Mouse (Mus musculus) 3T3-L1 (cell line): ENCODE results near the gene Maml3.

Experiments used
- DNase-seq: peaks from one replicate; pipeline ENCODE4 v3.0.0-alpha.2; 2015; ENCODE audit warnings: low read depth, low spot score

Maml3 gene

GRCm38 (mm10) chr3:51748436-51749376 lies 356.2 kb downstream of the Maml3 start:
- DNase-seq, result no peak

- no peak for DNase-seq
These were observed 358.1 kb downstream of the Maml3 start for GRCm38 (mm10) chr3:51746816-51747215.

GRCm38 (mm10) chr3:51745162-51745561 lies 359.7 kb downstream of the Maml3 start:
- DNase-seq, result no peak

GRCm38 (mm10) chr3:51744339-51744759 lies 360.5 kb downstream of the Maml3 start:
- no peak for DNase-seq

GRCm38 (mm10) chr3:51742405-51742804 lies 362.5 kb downstream of the Maml3 start:
- no peak for DNase-seq

- no peak for DNase-seq
These were observed 363.1 kb downstream of the Maml3 start for GRCm38 (mm10) chr3:51741824-51742223.

- no peak for DNase-seq
These were observed 365.1 kb downstream of the Maml3 start for GRCm38 (mm10) chr3:51739835-51740112.

GRCm38 (mm10) chr3:51739049-51739834 lies 365.6 kb downstream of the Maml3 start:
- peak; percentile 37 for DNase-seq

- DNase-seq, result no peak
These were observed 371.2 kb downstream of the Maml3 start for GRCm38 (mm10) chr3:51733685-51734084.

GRCm38 (mm10) chr3:51731949-51732636 lies 372.8 kb downstream of the Maml3 start:
- DNase-seq, result no peak

GRCm38 (mm10) chr3:51730662-51731061 lies 374.2 kb downstream of the Maml3 start:
- DNase-seq, result peak; percentile 53

GRCm38 (mm10) chr3:51729109-51729918 lies 375.6 kb downstream of the Maml3 start:
- no peak for DNase-seq

- DNase-seq, result no peak
These were observed 376.4 kb downstream of the Maml3 start for GRCm38 (mm10) chr3:51728456-51728855.

GRCm38 (mm10) chr3:51727968-51728367 lies 376.9 kb downstream of the Maml3 start:
- DNase-seq, result no peak

GRCm38 (mm10) chr3:51727487-51727886 lies 377.4 kb downstream of the Maml3 start:
- no peak for DNase-seq

- no peak for DNase-seq
These were observed 378.6 kb downstream of the Maml3 start for GRCm38 (mm10) chr3:51726257-51726656.

- DNase-seq, result no peak
These were observed 384.9 kb downstream of the Maml3 start for GRCm38 (mm10) chr3:51719982-51720381.

- peak; percentile 92 for DNase-seq
These were observed 385.5 kb downstream of the Maml3 start for GRCm38 (mm10) chr3:51719373-51719772.

- no peak for DNase-seq
These were observed 387.0 kb downstream of the Maml3 start for GRCm38 (mm10) chr3:51717909-51718308.

GRCm38 (mm10) chr3:51717455-51717854 lies 387.4 kb downstream of the Maml3 start:
- peak; percentile 61 for DNase-seq

GRCm38 (mm10) chr3:51714469-51714868 lies 390.4 kb downstream of the Maml3 start:
- DNase-seq, result no peak
